Mouse (Mus musculus): ENCODE data around the gene Stxbp3.
"Not testable (repeated sequence)": the region's sequence is repeated elsewhere in the genome, so short reads cannot be mapped to it uniquely, and the experiment has no call there.

Gene Stxbp3

GRCm38 (mm10) chr3:108840000-108840715 is at the start of gene Stxbp3:
TSS of gene Stxbp3 (minus strand) at chr3:108840526.
- peak; percentile 89 for ATAC-seq (ENCODE audit: insufficient number of reproducible peaks, low FRiP score, low TSS enrichment)

GRCm38 (mm10) chr3:108889908-108890307 is 49.6 kb upstream of the Stxbp3 start, which contains the start of gene Fndc7:
TSS of gene Fndc7 (minus strand) at chr3:108890008.
- ATAC-seq (ENCODE audit: insufficient number of reproducible peaks, low FRiP score, low TSS enrichment) = no peak

GRCm38 (mm10) chr3:108887618-108887975 is 47.3 kb upstream of the Stxbp3 start:
- no peak for ATAC-seq (ENCODE audit: insufficient number of reproducible peaks, low FRiP score, low TSS enrichment)

GRCm38 (mm10) chr3:108886934-108887617 is 46.8 kb upstream of the Stxbp3 start:
- no peak for ATAC-seq (ENCODE audit: insufficient number of reproducible peaks, low FRiP score, low TSS enrichment)

GRCm38 (mm10) chr3:108885686-108886530 is 45.6 kb upstream of the Stxbp3 start:
- no peak for ATAC-seq (ENCODE audit: insufficient number of reproducible peaks, low FRiP score, low TSS enrichment)

GRCm38 (mm10) chr3:108884706-108885289 is 44.5 kb upstream of the Stxbp3 start:
- no peak for ATAC-seq (ENCODE audit: insufficient number of reproducible peaks, low FRiP score, low TSS enrichment)

GRCm38 (mm10) chr3:108883067-108883466 is 42.7 kb upstream of the Stxbp3 start:
- no peak for ATAC-seq (ENCODE audit: insufficient number of reproducible peaks, low FRiP score, low TSS enrichment)

GRCm38 (mm10) chr3:108881873-108882272 is 41.5 kb upstream of the Stxbp3 start:
- ATAC-seq (ENCODE audit: insufficient number of reproducible peaks, low FRiP score, low TSS enrichment) = not testable (repeated sequence)

- ATAC-seq (ENCODE audit: insufficient number of reproducible peaks, low FRiP score, low TSS enrichment) = no peak
Measured at GRCm38 (mm10) chr3:108880544-108881507, 40.5 kb upstream of the Stxbp3 start.

GRCm38 (mm10) chr3:108879836-108880435 is 39.6 kb upstream of the Stxbp3 start:
- ATAC-seq (ENCODE audit: insufficient number of reproducible peaks, low FRiP score, low TSS enrichment) = no peak

GRCm38 (mm10) chr3:108879129-108879528 is 38.8 kb upstream of the Stxbp3 start:
- no peak for ATAC-seq (ENCODE audit: insufficient number of reproducible peaks, low FRiP score, low TSS enrichment)

GRCm38 (mm10) chr3:108870631-108871030 is 30.3 kb upstream of the Stxbp3 start:
- no peak for ATAC-seq (ENCODE audit: insufficient number of reproducible peaks, low FRiP score, low TSS enrichment)

- no peak for ATAC-seq (ENCODE audit: insufficient number of reproducible peaks, low FRiP score, low TSS enrichment)
Measured at GRCm38 (mm10) chr3:108867449-108867848, 27.1 kb upstream of the Stxbp3 start.

GRCm38 (mm10) chr3:108865676-108866075 is 25.4 kb upstream of the Stxbp3 start:
- no peak for ATAC-seq (ENCODE audit: insufficient number of reproducible peaks, low FRiP score, low TSS enrichment)

GRCm38 (mm10) chr3:108865129-108865528 is 24.8 kb upstream of the Stxbp3 start:
- ATAC-seq (ENCODE audit: insufficient number of reproducible peaks, low FRiP score, low TSS enrichment) = no peak

GRCm38 (mm10) chr3:108863091-108863490 is 22.8 kb upstream of the Stxbp3 start:
- ATAC-seq (ENCODE audit: insufficient number of reproducible peaks, low FRiP score, low TSS enrichment) = no peak

- not testable (repeated sequence) for ATAC-seq (ENCODE audit: insufficient number of reproducible peaks, low FRiP score, low TSS enrichment)
Measured at GRCm38 (mm10) chr3:108862282-108862681, 22.0 kb upstream of the Stxbp3 start.

GRCm38 (mm10) chr3:108860786-108861185 is 20.5 kb upstream of the Stxbp3 start:
- no peak for ATAC-seq (ENCODE audit: insufficient number of reproducible peaks, low FRiP score, low TSS enrichment)

GRCm38 (mm10) chr3:108858231-108858770 is 18.0 kb upstream of the Stxbp3 start:
- no peak for ATAC-seq (ENCODE audit: insufficient number of reproducible peaks, low FRiP score, low TSS enrichment)
